Mouse (Mus musculus) right cerebral cortex, postnatal 4 days (tissue): ENCODE results near the gene Pla2g3.
A peak's percentile ranks its signal among the peaks of the same experiment; 100 is the strongest.

Source experiments
- DNase-seq: peaks from one replicate; pipeline ENCODE4 v3.0.0-alpha.2; 2022

The Pla2g3 gene

DNA sequence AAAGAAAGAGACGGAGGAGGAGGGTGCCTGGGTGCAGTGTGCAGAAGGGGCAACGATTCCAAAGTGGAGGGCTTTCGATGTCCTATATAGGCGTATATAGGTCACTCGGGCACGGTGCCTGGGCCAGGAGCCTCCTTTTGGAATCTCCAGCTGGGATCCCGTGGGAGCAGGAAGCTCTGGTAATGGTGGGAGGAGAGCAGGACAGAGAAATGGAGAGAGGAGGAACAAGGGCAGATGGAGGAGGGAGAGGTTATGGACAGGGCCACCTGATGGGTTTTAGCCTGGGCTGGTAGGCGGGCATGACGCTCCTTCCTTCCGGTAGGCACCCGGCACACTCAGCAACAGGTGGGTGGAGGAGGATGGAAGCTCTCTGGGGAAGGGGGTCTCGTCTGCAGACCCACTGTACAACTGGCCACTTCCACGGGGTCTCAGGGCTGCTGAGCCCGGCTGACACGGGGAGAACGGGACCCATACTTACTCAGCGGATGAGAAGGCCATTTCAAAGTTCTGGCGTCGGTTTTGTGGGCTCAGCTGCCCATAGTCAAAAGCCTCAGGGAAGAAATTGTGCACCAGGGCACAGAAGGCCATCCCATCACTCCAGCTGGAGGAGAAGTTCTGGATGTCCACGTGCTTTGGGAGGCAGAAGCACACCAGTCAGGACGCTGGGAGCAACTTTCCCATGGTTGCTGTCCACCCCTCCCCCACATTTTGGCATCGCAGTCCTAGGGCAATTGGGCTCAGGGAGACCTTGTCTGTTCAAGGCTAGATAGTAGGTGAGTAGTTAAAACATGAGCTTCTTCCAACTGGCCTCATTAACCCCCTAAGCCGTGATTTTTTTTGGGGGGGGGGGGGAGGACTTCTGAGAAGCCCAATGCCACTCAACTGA lies 33.5 kb downstream of the Pla2g3 start:
- DNase-seq, result no peak

DNA sequence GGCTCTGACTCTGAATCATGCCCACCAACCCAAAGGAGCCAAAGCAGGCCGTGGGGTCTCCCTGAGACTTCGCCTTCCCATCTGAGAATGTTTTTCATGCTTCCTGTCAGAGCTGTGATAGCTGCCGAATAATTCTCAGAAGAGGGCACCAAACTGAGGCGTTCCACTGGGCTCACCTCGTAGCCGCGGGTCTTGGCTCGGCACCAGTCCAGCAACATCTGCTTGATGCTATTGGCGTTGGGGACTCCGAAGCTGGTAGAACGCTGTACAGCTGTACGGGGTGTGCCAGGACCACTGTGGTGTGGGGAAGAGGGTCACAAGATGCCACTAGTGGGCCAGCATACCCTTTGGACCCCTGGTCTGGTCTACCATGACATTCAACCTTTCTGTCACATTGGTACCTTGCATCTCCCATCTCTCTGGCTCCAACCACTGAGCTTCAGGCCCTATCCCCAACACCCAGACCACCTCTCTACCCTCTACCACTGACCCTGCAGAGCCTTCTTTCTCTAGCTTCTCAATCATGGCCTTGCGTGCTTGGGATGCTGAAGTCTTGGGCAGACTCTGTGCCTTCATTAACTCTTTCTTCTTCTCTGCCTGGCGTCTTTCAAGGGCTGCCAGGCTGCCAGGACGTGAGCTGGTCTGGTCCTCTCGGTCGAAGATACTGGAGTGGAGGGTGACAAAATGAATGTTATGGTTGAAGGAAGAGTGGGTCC lies 34.4 kb downstream of the Pla2g3 start:
- DNase-seq, result no peak

DNA sequence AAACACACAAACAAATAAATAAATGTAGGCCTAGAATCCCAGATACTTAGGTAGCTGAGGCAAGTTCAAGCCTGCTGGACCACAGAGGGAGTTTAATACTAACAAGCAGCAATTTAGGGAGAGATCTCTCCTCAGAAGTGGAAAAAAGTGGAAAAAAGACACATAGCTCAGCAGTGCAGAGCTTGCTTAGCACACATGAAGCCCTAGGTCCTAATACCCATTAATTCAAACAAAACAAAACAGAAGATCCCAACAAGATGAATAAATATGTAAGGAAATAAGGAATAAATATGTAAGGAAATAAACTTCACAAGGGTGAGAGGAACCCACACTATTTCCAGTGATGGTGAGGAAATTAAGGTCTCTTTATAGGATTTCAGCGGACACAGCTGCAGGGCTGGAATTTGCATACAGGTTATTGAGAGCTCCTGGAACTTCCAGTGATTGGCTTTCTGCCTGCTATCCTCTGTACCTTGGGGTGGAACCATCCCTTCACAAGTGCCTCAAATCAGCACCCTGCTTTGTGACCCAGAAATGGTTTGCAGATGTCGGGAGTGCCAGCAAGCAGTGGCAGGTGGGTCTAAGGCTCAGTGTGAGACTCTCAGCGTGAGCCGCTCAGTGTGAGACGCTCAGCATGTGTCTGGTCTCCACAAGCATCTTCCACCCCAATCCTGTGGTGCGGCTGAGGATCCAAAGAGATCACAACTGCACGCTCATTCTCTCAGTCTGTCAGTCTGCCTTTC lies 35.9 kb downstream of the Pla2g3 start:
- DNase-seq, result no peak

DNA sequence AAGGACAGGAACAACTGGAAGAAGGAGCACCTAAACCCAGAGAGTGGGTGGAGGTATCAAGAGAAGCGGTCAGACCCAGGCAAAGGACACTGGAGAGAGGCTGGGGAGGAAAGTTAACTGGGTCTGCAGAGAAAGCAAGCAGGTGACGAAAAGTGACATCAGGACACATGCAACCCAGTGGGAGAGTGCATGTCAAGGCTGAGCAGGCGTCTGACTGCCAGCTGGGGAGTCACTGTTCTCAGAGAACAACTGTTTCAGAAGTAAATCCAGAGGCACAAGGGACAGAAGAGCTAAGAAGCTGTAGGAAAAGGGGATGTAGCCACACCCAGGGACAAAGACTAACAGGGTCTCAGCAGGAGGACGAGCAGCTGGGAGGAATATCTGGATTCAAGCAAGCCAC lies 37.5 kb downstream of the Pla2g3 start:
- DNase-seq, result no peak

DNA sequence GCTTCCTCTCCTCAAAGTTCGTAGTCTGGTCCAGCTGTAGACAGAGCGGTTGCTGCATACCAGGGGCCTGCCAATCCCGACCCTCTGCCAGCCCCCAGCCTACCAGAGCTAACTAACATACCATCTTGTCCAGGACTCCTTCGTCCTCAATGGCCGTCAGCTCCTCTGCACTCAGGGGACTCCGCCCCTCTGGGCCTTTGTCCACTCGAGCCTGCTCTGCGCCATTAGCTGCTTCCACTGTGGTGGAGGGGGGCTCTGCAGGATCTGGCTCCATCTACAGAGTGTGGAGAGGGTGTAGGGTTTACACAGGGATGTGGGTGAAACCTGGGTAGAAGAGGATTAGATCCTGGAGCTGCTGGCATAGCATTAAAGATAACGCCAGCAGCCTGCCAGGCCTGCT lies 38.1 kb downstream of the Pla2g3 start:
- no peak for DNase-seq

DNA sequence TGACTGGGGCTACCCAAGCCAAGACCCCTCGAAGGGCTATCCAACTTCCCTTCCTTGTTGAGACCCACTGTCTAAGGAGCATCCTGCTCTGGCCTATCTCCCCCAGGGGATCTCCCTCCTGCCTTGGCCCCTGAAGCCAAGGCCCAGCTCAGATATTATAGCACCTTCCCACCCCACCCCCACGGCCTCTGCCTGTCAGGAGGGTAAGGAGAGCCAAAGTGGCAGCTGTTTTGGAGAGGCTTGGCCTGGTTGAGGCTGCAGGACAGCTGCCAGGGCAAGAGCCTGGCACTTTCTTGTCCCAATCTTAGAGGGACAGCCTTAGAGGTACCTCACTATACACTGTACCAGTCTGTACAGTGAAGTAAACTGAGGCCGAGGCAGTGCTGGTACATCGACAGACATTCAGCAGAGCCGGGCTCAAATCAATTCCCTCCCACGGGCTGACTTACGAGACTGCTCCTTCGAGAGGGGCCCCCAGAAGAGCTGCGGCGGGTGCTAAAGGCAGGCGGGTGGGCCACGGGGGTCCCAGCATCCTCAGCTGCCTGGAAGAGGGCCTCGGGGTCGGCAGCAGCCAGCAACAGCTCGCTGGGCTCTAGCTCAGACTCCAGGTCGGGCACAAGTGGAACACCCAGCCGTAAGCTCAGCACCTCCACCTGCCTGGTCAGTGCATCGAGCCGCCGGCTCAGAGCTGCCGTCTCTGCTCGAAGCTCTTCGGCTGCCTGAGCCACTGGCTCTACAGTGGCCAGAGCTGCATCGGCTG lies 39.1 kb downstream of the Pla2g3 start:
- no peak for DNase-seq

DNA sequence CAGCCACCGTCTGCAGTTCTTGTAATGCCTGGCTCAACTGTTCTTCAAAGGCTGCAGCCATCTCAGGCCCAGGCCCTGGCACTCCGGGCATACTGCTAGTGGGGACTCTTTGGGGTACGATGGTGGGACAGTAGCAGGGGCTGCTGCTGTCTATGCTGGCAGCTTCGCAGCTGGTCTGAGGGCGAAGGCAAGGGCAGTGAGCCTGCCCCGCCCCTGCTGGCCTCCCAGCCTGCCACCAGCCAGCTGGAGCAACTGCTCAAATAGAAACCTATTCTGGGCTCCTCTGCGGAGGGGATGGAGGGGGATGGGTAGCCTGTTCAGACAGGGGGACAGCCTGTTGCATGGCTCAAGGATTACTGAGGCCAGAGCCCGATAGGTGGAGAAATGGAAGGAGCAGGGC lies 39.7 kb downstream of the Pla2g3 start:
- DNase-seq, result no peak

DNA sequence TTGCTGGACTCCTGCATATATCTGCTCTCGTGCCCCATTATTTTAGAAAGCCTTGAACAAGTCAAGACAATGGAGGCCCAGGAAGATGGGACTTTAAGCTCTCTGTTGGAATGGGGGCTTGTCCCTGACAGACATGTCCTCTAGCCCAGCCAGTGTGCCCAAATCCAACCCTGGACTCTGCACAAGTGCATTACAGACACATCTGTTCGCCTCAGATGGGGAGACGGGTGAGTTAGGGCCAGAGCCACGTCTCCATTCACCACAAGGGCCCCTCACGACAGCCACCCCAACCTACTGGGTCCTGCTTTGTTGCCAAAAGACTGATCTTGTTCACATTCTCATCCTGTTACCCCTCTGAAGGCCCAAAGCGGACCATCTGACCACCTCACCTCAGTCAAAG lies 40.1 kb downstream of the Pla2g3 start:
- DNase-seq, result no peak

DNA sequence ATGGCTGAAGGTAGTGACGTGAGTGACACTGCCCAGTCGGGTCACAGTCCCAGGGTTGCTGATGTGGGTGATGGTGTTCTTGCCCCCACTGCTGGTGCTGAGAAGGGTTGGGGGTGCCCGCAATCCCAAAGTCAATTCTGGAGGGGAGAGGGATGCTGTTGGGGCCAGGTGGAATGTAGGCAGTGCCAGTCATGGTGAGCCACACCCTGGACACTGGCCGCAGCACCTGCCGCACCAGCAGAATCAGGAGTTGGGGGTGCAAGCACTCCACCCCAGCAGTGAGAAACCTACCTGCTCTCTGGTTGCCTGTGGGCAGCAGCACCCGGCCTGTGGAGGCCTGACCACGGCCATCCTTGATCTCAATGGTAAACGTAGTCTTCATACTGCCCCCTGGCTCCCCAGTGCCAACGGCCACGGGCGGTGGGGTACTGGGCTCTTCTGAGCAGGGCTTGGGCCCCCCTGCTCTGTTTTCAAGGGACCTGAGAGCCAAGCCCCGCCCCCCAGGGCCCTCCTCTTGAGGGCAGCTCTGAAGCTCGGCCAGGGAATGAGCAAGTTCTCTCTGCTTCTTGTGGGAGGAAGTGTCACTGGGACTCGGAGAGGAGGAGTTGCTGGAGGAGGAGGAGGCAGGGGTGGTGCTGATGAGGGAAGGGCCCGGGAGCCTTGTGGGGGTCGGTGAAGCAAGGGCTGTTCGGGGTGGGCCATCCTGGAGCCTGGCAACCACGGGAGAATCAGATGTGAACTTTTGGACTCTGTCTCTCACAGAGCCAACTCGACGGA lies 41.6 kb downstream of the Pla2g3 start:
- DNase-seq, result no peak

DNA sequence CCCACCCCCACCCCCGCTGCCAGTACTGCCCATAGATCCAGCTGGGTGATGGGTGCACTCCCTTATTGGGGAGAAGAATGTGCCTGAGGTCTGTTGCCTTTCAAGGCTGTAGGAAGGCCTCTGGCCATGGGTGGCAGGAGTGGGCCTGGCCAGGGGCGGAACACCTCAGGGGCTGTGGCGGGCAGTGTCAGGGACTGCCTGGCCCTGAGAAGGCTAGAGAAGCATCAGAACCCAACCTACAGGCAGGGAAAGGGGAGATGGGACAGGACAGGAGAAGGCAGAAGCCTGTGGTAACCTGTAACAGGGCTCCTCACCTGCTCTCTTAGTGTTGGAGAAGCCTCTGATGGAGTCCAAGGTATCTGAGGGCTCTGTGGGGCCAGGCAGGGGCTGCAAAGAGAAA lies 42.6 kb downstream of the Pla2g3 start:
- DNase-seq, result no peak

DNA sequence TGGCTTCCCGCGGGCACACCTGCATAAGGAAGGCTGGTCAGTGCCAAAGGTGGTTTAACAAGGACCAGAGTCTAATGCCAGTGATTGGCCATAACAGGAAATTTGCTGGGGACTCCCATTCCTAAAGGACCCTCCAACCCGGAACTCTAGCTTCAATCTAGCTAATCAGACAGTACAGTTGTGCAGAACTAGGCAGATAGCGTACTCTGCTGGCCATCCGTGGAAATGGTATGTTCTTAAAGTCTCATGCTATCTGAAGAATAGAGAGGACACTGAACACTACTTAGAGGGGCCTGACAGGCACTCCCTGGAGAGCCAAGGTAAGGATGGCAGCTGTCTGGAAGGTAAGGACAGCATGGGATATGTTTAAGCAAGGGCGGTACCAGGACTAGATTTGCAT lies 43.5 kb downstream of the Pla2g3 start:
- DNase-seq, result peak; percentile 50

DNA sequence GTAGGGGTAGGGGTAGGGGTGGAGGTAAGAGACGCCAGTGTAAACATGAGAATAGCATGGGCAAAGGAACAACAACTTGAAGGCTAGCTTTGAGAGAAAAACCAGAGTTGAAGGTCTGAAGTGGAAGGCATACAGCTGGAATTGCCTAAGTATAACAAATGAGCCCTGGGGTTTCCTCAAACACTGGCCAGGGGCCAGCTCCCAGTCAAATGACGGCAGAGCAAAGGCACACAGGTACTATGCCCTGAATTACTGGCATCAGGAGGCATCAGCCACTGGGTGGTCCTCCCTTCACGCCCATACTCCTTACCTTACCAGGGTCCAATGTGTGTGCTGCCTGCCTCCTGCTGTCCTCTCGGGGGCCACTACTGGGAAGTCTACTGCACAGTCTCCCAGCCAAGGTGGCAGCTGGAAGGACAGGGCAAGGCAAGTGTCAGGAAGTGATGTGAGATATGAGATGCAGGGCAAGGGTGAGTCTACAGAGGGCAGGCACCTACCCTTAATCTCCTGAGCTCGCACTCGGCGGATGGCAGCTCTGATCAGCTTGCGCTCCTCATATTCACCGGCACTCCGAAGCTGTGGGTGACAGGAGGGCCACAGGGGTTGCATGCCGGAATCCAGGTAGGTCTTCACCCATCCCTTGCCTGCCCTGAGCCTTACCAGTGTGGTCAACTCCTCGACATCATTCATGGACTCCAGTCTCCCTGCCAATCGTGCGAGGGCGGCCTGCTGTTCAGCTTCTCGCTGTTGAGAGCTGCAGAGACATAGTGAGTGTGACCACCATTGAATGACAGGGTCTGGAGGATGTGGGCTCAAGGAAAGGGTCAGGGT lies 44.2 kb downstream of the Pla2g3 start:
- no peak for DNase-seq

DNA sequence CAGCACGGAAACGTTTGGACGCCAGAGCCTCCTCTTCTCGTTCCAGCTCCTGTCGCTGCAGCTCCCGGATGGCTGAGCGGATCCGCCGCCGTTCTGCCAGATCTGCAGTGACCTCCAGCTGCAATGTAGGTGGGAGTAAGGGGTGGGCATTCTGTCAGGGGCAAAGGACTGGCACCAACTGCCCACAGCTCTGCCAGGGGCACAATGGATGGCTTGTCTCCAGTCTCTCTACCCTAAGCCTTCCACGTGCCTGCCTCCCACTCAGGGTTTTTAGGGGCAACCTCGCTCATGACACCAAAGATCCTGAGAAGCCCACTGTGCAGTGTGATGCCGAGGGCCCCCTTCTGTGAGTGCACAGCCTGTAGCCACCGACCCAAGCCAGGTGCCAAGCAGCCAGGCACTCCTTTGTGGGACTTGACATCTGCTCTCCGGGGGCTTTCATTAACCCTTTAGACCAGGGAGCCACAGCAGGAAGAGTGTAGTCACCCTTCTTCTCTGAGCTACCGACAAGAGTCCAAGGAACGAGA lies 45.4 kb downstream of the Pla2g3 start:
- DNase-seq, result no peak

DNA sequence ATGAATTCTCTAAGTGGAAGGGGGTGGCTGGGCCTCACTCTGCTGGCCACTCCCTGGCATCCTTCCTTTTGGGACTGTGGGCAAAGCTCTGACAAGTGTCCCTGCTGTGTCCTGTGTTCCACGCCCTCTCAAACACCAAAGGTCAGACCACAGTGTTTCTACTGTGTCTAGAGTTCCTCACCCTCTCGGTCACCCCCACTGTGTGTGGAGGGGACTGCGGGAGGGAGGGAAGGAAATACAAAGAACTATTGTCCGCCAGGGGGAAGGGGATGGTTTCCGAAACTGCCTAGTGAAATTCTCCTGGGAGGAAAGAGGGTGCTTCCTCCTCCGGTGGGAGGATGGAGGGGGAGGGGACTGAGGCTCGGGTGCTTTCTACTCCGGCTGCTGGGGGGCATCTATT lies 46.9 kb downstream of the Pla2g3 start:
- DNase-seq, result no peak

DNA sequence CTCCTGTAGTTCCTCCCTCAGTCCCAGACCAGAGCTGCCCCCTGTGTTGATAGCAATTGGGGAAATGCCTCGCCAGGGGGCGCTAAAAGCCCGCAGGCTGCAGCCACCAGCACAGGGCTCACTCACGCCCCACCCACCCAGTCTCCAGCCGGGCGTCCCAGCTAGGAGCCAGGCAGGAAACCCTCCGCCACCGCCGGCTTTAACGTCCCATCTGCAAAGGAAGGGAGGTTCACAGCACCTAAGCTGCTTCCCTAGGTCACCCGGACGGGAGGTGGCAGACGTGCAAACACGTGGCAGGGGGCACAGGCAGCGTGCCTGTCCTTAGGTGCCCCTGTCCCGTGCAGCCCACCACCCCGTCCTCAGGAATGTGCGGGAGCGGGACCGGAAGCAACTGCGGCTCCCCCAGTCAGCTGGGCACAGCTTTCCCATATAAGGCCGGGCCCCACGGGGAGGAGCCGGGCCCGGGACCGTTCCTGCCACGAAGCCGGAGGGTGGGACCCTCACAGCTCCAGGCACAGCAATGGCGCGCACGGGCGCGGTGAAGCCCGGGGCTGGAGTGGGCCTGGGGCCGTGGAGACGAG lies 47.4 kb downstream of the Pla2g3 start:
- peak; percentile 99 for DNase-seq

DNA sequence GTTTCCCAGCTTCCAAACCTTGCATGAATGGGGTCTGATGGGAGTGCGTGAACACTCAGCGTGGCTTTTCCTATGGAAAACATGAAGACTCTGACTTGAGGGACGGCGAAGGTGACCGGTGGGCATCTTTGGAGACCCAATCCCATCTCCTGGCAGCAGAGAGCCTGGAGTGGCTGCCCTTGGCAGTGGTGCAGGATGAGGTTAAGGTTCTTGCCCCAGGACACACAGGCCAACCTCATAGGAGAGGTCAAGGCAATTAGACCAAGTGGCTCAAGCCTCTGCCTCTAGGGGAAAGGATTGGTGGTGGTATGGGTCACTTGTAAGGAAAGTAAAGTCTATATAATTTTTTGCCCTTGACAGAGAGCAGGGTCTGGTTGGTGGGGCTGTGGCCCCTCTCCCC lies 48.0 kb downstream of the Pla2g3 start:
- no peak for DNase-seq

DNA sequence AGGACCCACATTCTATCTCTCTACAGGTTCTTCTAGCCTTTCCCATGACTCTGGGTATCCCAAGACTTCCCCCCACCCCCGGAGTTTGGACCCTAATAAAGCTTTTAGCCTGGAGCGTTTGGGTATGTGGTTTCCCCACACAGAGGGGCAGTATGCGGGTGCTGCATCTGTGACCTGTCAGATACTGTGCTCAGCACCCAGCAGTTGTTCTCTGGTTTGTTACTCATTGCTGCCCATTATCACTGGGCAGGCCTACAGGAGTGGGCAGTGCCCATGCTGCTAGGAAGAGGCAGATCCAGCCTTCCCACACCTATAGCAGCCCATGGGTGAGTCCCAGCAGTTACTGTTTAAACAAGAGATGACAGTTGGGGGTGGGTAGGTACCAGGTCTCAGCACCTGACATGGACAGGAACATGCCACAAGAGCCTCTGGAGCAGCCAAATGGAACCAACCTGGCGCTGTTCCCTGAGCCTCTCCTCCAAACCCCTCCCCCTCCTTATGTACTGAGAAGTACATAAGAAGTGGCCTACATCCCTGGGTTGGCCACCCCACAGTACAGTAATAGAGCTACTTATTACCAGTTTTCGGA lies 48.8 kb downstream of the Pla2g3 start:
- DNase-seq, result no peak

DNA sequence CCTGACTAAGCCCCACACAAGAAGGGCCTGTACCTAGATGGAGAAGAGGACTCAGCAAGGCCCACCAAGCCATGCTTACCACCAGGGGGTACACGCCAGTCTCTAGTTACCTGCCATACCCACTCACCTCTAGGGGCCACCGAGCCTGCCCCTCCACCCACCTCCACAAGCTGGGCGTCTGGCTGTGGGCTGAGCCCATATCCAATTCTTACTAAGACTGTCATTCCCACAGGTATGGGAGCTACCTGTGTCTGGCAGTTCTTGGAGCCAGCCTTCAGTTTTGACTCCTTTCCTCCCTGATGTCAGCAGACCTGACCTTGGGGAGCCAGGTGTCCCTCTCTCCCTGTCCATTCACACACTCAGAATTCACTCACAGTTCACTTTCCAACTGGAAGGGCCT lies 49.6 kb downstream of the Pla2g3 start:
- DNase-seq, result no peak

DNA sequence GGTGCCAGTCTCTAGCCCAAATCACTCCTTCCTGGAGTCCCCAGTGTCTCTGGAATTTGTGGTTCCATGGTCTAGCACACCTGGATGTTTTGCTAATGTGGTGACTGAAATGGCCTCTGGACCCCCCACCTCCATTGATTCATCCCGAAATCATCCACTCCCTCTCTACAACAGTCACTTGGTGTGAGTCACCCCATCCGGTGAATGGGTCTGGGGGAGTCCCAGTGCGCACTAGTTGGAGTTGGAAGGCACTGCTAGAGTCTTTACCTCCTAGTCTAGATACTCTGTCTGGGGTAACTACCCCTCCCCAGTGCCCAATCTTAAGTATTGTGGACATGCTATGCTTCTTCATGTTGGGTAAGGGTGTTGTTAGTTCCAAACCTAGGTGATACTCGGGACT lies 50.3 kb downstream of the Pla2g3 start:
- DNase-seq, result no peak
